Mouse (Mus musculus) embryo, embryonic 10.5 days (tissue): ENCODE measurements around the gene Hsph1.

Experiments
- DNase-seq: peaks from one replicate; pipeline ENCODE4 v3.0.0-alpha.2; 2015; ENCODE audit warnings: low spot score

Hsph1 gene

GRCm38 (mm10) chr5:149636075-149636920 is at the start of gene Hsph1:
Gene Hsph1 (minus strand): TSS chr5:149636376.
- DNase-seq: peak; percentile 99

- DNase-seq: no peak
Measured at GRCm38 (mm10) chr5:149680946-149681345, 44.8 kb upstream of the Hsph1 start.

GRCm38 (mm10) chr5:149679886-149680285 is 43.7 kb upstream of the Hsph1 start:
- peak; percentile 12 for DNase-seq

GRCm38 (mm10) chr5:149679362-149679761 is 43.2 kb upstream of the Hsph1 start:
- peak; percentile 42 for DNase-seq

- no peak for DNase-seq
Measured at GRCm38 (mm10) chr5:149678990-149679348, 42.8 kb upstream of the Hsph1 start.

GRCm38 (mm10) chr5:149678100-149678989 is 42.2 kb upstream of the Hsph1 start, which contains the start of gene B3glct:
Gene B3glct (plus strand): TSS chr5:149678230.
- DNase-seq: peak; percentile 87

- DNase-seq: no peak
Measured at GRCm38 (mm10) chr5:149677196-149677595, 41.0 kb upstream of the Hsph1 start.

- no peak for DNase-seq
Measured at GRCm38 (mm10) chr5:149663417-149663816, 27.2 kb upstream of the Hsph1 start.

GRCm38 (mm10) chr5:149662980-149663379 is 26.8 kb upstream of the Hsph1 start:
- DNase-seq: peak; percentile 8

GRCm38 (mm10) chr5:149661428-149661827 is 25.3 kb upstream of the Hsph1 start:
- no peak for DNase-seq

- DNase-seq: no peak
Measured at GRCm38 (mm10) chr5:149659414-149659780, 23.2 kb upstream of the Hsph1 start.

GRCm38 (mm10) chr5:149658741-149659413 is 22.7 kb upstream of the Hsph1 start:
- DNase-seq: no peak

- no peak for DNase-seq
Measured at GRCm38 (mm10) chr5:149658022-149658421, 21.8 kb upstream of the Hsph1 start.

- no peak for DNase-seq
Measured at GRCm38 (mm10) chr5:149655636-149656035, 19.5 kb upstream of the Hsph1 start.

- DNase-seq: no peak
Measured at GRCm38 (mm10) chr5:149650179-149650553, 14.0 kb upstream of the Hsph1 start.

- DNase-seq: no peak
Measured at GRCm38 (mm10) chr5:149649499-149650178, 13.5 kb upstream of the Hsph1 start.

- no peak for DNase-seq
Measured at GRCm38 (mm10) chr5:149648895-149649406, 12.8 kb upstream of the Hsph1 start.

- DNase-seq: no peak
Measured at GRCm38 (mm10) chr5:149648196-149648595, 12.0 kb upstream of the Hsph1 start.

- no peak for DNase-seq
Measured at GRCm38 (mm10) chr5:149647367-149648115, 11.4 kb upstream of the Hsph1 start.

- no peak for DNase-seq
Measured at GRCm38 (mm10) chr5:149642783-149643509, 6.8 kb upstream of the Hsph1 start.
